Mouse (Mus musculus) bone marrow, adult 2 months (tissue): Measurements from ENCODE around the gene Plekha3.

Source experiments
- CTCF ChIP-seq: fragments of 200-500 bp; IDR thresholded peaks from 2 replicates; pipeline ENCODE4 v1.5.1; 2011; ENCODE audit warnings: low read length, control low read depth; ENCODE audit not compliant: control insufficient read depth, insufficient read depth
- POLR2A ChIP-seq: fragments of 200-500 bp; IDR thresholded peaks from 2 replicates; pipeline ENCODE4 v1.6.1; 2011; ENCODE audit warnings: low read depth, mild to moderate bottlenecking, control low read depth, low read length, borderline replicate concordance; ENCODE audit not compliant: control insufficient read depth

DNA sequence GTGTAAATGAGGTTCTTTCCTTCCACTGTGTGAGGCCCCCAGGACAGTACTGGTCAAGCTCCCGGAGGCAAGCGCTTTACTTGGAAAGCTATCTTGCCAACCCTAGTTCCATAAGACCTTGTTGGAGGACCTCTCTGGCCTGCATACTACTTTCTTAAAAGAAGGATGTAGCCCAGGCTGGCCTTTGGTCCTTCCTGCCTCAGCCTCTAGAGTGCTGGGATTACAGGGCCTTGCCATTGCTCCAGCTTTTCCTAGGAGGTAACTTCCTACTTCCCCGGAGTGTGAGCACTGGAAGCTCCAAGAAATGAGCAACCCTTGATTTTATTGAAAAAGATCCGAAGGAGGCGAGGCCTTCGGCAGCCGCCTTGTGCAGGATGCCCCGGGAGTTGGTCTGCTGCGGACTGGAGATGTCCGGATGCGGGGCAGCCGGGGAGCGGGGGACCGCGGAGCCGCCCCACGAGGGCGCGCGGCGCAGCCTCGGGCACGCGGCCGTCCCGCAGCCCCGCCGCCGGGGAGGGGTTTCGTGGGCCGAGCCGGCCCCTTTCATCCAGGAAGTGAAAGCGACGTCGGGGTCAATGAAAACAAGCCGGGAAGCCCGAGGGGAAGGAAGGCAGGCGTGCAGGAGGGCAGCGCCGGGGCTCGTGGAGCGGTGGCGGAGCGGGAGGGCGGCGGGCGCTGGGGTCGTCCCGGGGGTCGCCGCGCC is at the start of gene Plekha3:
- TF ChIP-seq POLR2A (peak; percentile 73; the same call in 1 of the 2 replicates), CTCF (no peak)
